Mouse (Mus musculus) granulocyte monocyte progenitor cell, adult 5-6 weeks (primary cell): ENCODE data around the gene Pafah1b3. TPM values are rescaled to one million over a fixed set of nuclear protein-coding genes. Genes with fewer than 3 reads are reported as not detected.

Experiments
- ATAC-seq: replicated peaks from 2 replicates; pipeline ENCODE4 v1.8.0; 2016; ENCODE audit warnings: mild to moderate bottlenecking, moderate TSS enrichment, inconsistent platforms; ENCODE audit not compliant: poor library complexity, severe bottlenecking
- total RNA-seq, 2 experiments: library from RNA; stranded (forward) in 1 of 2; stranded (reverse) in 1 of 2; fragments of 200-712, 200-1000 nt in 1 of 2; fragments of >200 nt in 1 of 2; fragmentation: Nextera tagmentation in 1 of 2; gene quantifications; 2 replicates each; pipeline ENCODE4 v1.2.3; 2014 to 2017

Gene Pafah1b3
- total RNA-seq, 2 experiments from 2014 or later: 16.1 to 41.6 TPM

GRCm38 (mm10) chr7:25283637-25284036 lies 14.1 kb downstream of the Pafah1b3 start:
- peak; percentile 38 for ATAC-seq

GRCm38 (mm10) chr7:25282731-25283211 lies 15.0 kb downstream of the Pafah1b3 start:
- no peak for ATAC-seq

DNA sequence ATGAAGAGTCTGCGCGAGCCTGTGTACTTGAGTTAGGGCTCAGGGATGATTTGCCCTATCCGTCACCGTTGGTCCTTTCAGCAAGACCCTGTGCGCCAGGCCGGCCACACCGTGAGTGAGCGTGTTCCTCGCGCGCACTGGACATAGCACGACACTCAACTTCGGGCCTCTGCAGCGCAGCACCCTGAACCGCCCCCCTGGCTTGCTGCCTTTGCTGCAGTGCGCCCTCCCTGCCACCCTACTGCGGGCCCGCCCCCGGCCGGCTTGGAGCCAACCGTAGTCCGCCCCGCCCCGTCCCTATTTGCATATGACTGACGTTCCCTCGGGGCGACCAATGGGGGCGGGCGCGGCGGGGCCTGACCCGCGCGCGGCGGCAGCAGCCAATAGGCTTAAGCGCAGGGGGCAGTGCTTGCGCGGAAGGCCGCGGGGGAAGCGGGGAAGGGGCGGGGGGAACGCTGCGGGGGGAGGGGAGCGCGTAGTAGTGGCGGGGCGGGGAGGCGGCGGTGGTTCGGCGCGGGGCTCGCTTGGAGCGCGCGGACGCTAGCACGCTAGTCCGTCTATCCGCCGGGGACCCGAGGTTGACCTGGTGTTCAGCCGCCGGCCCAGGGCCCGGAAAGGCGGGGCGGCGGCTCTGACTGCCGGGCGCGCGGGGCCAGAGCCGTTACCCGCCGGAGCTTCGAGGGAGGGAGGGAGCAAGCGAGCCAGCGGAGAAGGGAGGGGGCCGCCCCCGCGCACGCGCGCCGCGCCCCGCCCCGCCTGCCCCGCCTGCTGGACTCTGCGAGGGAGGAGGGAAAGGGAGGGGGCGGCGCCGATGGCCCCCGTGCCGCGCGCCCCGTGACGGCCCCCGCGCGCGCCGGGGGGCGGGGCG lies 15.8 kb downstream of the Pafah1b3 start:
- ATAC-seq: peak; percentile 59

GRCm38 (mm10) chr7:25281166-25281733 lies 16.5 kb downstream of the Pafah1b3 start:
- no peak for ATAC-seq

DNA sequence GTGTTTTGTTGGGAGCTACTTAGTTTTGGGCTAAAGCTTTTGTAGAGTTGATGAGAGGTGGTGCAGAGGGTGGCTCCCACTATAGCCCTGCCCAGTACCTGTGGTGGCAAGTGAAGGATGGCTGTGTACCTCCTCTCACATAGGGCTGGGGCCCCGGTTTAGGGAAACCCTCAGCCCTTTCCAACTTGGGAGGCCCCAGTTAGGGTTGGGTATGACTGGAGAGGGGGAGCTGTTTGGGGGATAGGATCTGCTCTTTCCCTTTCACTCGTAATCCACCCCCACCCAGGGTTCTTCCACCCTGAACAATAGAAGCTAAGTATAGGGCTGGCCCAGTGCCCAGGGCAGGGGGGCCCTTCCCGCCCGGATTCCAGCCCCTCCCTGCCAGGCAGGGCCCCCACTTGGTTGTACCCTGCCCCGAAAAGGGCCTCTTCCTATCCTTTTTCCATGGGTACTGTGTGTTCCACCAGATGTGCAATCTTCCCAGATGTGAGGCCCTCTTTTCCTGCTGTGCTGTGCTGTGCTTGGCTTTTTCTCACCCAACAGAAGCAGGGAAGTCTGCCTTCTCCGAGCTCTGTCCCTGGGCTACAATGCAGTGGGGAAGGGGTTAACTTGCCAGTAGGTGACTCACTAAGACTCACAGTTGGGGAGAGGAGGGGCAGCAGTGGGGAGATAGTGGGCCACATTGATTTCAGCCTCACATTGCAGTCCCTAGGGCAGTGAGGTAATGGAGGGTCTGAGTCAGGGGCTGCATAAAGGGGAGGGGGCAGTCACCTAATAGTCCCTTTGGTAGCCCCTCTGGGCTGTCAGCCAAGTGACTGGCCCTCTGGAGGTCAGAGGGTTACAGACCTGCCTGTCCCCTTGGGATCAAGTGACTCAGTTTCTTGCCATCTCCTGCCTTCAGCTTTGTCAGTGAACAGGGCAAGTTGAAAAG lies 17.7 kb downstream of the Pafah1b3 start:
- no peak for ATAC-seq

- peak; percentile 5 for ATAC-seq
Measured at GRCm38 (mm10) chr7:25279076-25279860, 18.5 kb downstream of the Pafah1b3 start.

DNA sequence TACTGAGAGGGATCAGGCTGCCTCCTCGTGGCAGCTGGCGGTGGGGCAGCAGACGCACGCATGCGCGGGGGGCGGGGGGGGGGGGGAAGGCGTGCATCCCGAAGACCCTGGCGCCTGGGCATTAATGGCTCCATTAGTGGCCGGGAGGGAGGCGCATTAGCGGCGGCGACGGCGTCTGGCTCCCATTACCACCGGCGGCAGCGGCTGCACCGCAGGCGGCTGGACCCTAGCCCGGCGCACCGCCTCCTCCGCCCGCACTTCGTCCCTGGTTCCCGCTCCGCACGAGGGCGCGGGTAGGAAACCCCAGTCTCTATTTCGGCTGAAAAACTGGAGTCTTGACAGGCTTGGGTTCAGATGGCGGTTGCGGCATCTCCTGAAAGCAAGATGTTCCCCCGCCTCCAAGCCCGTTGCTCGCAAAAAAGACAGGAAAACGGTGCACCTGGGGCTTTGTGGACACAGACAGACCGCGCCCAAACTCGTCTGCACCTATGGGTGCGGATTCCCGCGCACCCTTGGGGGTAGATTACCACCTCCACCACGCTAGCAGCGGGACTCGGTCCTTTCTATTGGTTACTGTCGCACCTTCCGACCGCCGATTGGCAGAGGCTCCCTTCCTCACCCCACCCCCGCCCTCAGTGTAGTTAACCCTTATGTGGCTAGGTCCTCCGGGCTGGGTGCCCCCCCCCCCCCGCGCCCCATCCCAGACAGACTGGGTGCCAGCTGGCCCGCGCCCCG lies 19.3 kb downstream of the Pafah1b3 start:
- ATAC-seq: peak; percentile 43

- ATAC-seq: no peak
Measured at GRCm38 (mm10) chr7:25277998-25278340, 19.8 kb downstream of the Pafah1b3 start.

- no peak for ATAC-seq
Measured at GRCm38 (mm10) chr7:25277405-25277804, 20.4 kb downstream of the Pafah1b3 start.

DNA sequence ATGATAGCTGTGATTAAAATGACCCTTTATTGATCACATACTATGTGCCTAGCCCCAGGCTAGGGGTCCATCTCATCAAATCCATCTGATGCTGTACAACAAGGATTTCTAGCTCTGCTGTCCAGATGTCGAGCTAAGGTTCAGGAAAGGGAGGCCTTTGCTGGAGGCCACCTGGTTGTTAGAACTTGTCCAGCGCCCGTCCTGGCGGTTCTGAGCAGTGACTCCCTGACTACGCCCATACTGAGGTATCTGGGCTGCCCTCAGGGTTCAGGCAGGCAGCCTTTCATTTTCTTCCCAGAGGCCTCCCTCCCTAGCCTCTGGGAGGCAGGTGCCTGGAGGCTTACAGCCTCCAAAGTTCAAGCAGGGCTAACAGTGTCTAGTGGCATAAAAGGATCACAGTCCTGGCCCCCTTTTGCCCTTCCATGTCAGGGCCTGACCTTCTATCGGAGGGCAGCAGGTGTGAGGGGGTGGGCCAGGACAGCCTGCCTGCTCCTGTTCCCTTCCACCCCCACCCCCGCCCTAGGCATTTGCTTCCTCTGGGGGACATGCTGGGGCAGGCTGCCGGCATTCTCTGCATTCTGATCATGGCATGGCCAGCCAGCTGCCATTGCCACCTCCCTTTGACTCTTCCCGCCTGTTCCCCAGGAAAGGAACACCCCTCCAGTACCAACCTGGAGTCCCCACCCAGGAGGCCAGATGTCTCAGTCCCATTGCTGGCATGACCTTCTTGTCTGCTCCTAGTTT lies 22.1 kb downstream of the Pafah1b3 start:
- ATAC-seq: no peak

DNA sequence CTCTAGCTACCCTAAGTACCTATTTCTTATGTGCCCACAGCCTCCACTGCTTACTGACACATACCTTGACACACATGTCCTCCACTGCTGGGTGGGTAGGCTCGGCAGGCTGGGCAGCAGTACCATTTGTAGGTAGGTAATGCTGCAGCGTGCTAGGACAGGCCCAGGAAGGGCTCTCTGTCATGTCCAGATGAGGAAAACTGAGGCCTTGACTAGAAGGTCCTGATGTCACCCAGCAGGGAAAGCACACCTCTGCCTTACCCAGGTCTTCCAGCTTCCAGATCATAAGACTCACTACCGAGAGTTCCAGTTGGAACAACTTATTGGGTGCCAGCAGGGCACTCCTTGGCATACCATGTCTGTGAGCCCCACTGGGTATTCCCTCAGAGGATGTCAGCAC lies 22.8 kb downstream of the Pafah1b3 start:
- ATAC-seq: no peak

DNA sequence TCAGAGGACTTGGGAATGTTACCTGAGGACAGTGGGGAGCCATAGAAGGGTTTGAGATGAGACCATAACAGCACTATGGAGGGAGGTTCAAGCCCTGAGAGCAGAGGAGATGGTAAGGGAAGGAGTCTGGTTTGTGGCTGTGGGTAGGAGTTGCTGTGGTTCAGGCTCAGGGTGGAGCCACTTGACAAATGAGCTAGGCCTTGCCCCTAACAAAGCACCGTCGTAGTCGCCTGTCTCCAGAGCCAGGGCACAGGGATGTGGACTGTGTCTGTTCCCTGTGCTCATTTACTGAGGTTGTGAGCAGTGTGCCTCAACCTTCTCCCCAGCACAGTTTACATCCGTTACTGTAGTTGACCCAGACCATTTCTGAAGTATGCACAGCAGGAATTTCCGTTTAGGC lies 23.2 kb downstream of the Pafah1b3 start:
- no peak for ATAC-seq

GRCm38 (mm10) chr7:25273259-25274241 lies 24.2 kb downstream of the Pafah1b3 start:
- no peak for ATAC-seq

- no peak for ATAC-seq
Measured at GRCm38 (mm10) chr7:25272445-25273258, 25.1 kb downstream of the Pafah1b3 start.

GRCm38 (mm10) chr7:25271651-25272444 lies 25.9 kb downstream of the Pafah1b3 start:
- ATAC-seq: no peak
